Mouse (Mus musculus) myocyte (in vitro differentiated cells): ENCODE data around the gene Ptpn13.

Experiments
- E2F4 ChIP-seq: IDR thresholded peaks from one replicate; pipeline ENCODE4 v1.6.1; 2011; ENCODE audit warnings: mild to moderate bottlenecking, control low read depth, moderate library complexity; ENCODE audit not compliant: insufficient read depth
- MAX ChIP-seq: IDR thresholded peaks from one replicate; pipeline ENCODE4 v1.6.1; 2011; ENCODE audit warnings: low read depth, mild to moderate bottlenecking, control low read depth
- MYOD1 ChIP-seq, 3 experiments: IDR thresholded peaks; one replicate each; pipeline ENCODE4 v1.6.1; 2011; ENCODE audit warnings: control low read depth in 2 of 3, low read depth in 2 of 3, mild to moderate bottlenecking in 2 of 3, moderate library complexity in 1 of 3; ENCODE audit not compliant: insufficient read length in 2 of 3, control insufficient read depth in 1 of 3
- MYOG ChIP-seq, 3 experiments: IDR thresholded peaks; one replicate each; pipeline ENCODE4 v1.6.1; 2011; ENCODE audit warnings: control low read depth in 2 of 3, low read depth in 2 of 3, mild to moderate bottlenecking in 2 of 3; ENCODE audit not compliant: insufficient read length in 2 of 3, control insufficient read depth in 1 of 3, insufficient read depth in 1 of 3
- POLR2A ChIP-seq: IDR thresholded peaks from one replicate; pipeline ENCODE4 v1.6.1; 2011; ENCODE audit warnings: low read depth, mild to moderate bottlenecking, control low read depth, moderate library complexity; ENCODE audit not compliant: insufficient read length
- POLR2AphosphoS2 ChIP-seq: IDR thresholded peaks from one replicate; pipeline ENCODE4 v1.6.1; 2011; ENCODE audit warnings: low read depth, control low read depth; ENCODE audit not compliant: insufficient read length
- TCF12 ChIP-seq: IDR thresholded peaks from one replicate; pipeline ENCODE4 v1.6.1; 2011; ENCODE audit warnings: mild to moderate bottlenecking, control low read depth; ENCODE audit not compliant: poor library complexity, insufficient read depth, severe bottlenecking
- USF1 ChIP-seq: IDR thresholded peaks from one replicate; pipeline ENCODE4 v1.6.1; 2011; ENCODE audit warnings: low read depth, mild to moderate bottlenecking, control low read depth, moderate library complexity

- no peak for TF ChIP-seq MAX
- no peak for TF ChIP-seq POLR2AphosphoS2
- TF ChIP-seq POLR2A = no peak
- no peak for TF ChIP-seq USF1
- TF ChIP-seq E2F4 = no peak
- no peak for TF ChIP-seq MYOG (IDR thresholded peaks at IDR 0.05; ENCODE audit: control insufficient read depth in 1 of 3, insufficient read depth in 1 of 3, insufficient read length in 2 of 3, low read depth in 2 of 3)
- no peak for TF ChIP-seq TCF12
- TF ChIP-seq MYOD1 (IDR thresholded peaks at IDR 0.05; ENCODE audit: control insufficient read depth in 1 of 3, insufficient read length in 2 of 3, low read depth in 2 of 3) = no peak
Observed at GRCm38 (mm10) chr5:103540612-103541011, 115.6 kb downstream of the Ptpn13 start.
